Mouse (Mus musculus) cerebellum, adult 2 months (tissue): ENCODE data around the gene BC049352. TPM values are rescaled to one million over a fixed set of nuclear protein-coding genes. Genes with fewer than 3 reads are reported as not detected.

Source experiments
- DNase-seq, 2 experiments: peaks; one replicate each; pipeline ENCODE4 v3.0.0; 2021
- H3K27ac ChIP-seq: fragments of 200-500 bp; 2 replicates; pipeline ENCODE4 v1.5.1; 2012; ENCODE audit warnings: low read length, control low read depth, inconsistent platforms; ENCODE audit not compliant: insufficient read depth
- H3K27me3 ChIP-seq: fragments of 200-500 bp; 2 replicates; pipeline ENCODE4 v1.6.1; 2012; ENCODE audit warnings: inconsistent platforms, mild to moderate bottlenecking, low read length, moderate library complexity; ENCODE audit not compliant: control insufficient read depth, insufficient read depth
- H3K4me1 ChIP-seq: fragments of 200-500 bp; 2 replicates; pipeline ENCODE4 v1.6.1; 2011; ENCODE audit warnings: low read length; ENCODE audit not compliant: control insufficient read depth, insufficient read depth
- H3K4me3 ChIP-seq: fragments of 200-500 bp; replicated peaks from 2 replicates; pipeline ENCODE3; 2011; ENCODE audit warnings: mild to moderate bottlenecking, low read depth, low read length, control low read depth; ENCODE audit not compliant: insufficient read depth
- CTCF ChIP-seq: fragments of 200-500 bp; IDR thresholded peaks from 2 replicates; pipeline ENCODE4 v1.5.1; 2011; ENCODE audit warnings: low read depth, mild to moderate bottlenecking, control low read depth, low read length, moderate library complexity, borderline replicate concordance; ENCODE audit not compliant: insufficient read depth
- POLR2A ChIP-seq: fragments of 200-500 bp; IDR thresholded peaks from 2 replicates; pipeline ENCODE4 v1.6.1; 2011; ENCODE audit warnings: low read length, control low read depth, borderline replicate concordance; ENCODE audit not compliant: insufficient read depth
- WGBS: fragments of 180-500 bp; shearing (Covaris S2); methylation state at CpG from one replicate; pipeline ENCODE4 v1.1.7; 2018; 5-methylcytosine and 5-hydroxymethylcytosine counted together
- polyA plus RNA-seq: library from polyadenylated mRNA; depleted of rRNA; stranded (reverse); fragments of >200 nt; gene quantifications from 2 replicates; pipeline ENCODE4 v1.2.3, GENCODE M21; 2012

The BC049352 gene
- polyA plus RNA-seq, 1 experiment: 2.8 TPM

DNA sequence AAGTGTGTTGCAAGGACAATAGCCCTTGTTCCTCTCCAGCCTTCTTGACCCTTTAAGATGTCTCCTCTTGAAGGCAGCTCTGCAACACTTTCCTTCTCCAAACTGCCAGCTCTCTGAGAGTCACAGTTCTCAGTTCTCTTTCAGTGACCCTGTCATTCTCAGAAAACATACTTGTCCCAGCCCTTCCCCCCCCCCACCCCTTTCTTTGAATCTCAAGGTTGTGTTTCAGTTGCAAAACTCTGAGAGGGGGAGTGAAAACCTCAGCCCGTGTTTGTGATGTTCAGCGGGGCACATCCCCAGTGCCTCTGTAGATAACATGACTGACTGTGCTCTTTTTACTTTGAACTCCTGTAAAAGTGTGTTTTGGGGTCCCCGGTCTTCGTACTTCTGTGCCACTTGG lies 86.3 kb downstream of the BC049352 start:
- H3K4me3 ChIP-seq: peak overlapping the region; percentile 87
- DNase-seq: no peak
- H3K4me1 ChIP-seq: peaks cover 13% of the 10 kb centered on the region
- 75% methylated on average over 4 of the region's 4 CpGs for WGBS
- no peak overlapping the region for H3K27ac ChIP-seq
- TF ChIP-seq CTCF (no peak), POLR2A (no peak)
- no peaks in the 10 kb centered on the region for H3K27me3 ChIP-seq

DNA sequence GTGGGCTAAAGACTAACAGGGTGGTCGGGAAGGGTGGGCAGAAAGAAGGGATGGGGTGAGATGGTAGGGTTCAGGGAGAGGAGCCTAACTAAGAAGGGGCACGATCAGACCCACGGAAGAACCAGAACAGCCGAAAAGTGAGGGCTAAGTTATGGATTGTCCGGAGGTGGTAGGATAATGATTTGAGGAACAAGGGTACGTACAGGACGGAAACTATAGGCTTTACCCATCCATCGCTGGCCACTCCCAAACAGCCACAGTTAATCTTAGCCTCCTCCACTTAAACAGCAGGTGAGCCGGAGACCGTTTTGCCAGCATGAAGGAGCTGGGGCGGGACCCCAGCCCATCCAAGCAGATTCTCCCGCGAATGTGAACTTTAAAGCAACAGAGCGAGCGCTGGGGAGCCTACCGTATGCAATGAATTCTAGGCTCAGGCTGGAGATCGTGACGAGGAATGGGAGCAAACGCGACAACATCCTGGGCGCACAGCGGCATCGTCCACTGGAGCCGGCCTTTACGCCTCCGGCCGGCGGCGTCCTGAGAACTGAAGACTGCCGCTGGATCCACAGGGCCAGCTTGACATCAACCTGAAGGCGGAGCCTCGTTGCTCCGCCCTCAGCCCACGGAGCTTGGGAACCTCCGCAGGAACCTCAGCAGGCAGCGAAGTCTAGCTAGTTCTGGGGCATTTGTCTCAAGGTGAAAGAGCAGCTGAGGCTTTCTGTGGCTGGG lies 87.0 kb downstream of the BC049352 start, which contains the start of gene Il10ra:
Il10ra (minus strand) TSS at position 553 of the 729 bp plus-strand sequence.
- WGBS: 6% methylated on average over 36 of the region's 36 CpGs

DNA sequence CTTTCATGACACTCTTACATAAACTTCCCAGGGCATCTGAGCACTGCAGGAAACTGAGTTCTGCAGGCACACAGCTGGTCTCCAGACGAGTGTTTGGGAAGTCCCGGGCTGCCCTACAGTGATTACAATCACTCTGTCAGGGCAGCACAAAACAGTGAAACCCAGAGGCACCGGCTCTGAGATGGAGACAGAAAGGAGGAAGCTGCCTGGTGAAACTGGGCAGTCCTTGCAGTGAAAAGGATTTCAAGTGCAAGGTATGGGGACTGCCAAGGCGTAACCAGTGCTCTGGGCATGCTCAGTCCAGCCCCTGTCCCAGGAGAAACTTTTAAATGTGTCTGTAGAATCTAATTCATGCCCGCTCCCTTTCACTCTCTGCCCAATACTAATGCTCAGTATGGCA lies 90.4 kb downstream of the BC049352 start:
- peaks cover 13% of the 10 kb centered on the region for H3K4me1 ChIP-seq
- H3K4me3 ChIP-seq: no peak overlapping the region
- WGBS: 75% methylated on average over 5 of the region's 5 CpGs
- DNase-seq: no peak
- H3K27me3 ChIP-seq: no peaks in the 10 kb centered on the region
- no peak overlapping the region for H3K27ac ChIP-seq
- TF ChIP-seq CTCF (no peak), POLR2A (no peak)

More for the DNA sequence above, 87.0 kb downstream of the BC049352 start, which contains the start of gene Il10ra:
- H3K4me3 ChIP-seq: peak within 1 kb of the TSS; percentile 87
- H3K27ac ChIP-seq: peak within 1 kb of the TSS; percentile 66
- peaks cover 13% of the 10 kb centered on the region for H3K4me1 ChIP-seq
- H3K27me3 ChIP-seq: no peaks in the 10 kb centered on the region
- peak; percentile 72 to 75 for DNase-seq
- TF ChIP-seq POLR2A (peak; percentile 89), CTCF (no peak)

DNA sequence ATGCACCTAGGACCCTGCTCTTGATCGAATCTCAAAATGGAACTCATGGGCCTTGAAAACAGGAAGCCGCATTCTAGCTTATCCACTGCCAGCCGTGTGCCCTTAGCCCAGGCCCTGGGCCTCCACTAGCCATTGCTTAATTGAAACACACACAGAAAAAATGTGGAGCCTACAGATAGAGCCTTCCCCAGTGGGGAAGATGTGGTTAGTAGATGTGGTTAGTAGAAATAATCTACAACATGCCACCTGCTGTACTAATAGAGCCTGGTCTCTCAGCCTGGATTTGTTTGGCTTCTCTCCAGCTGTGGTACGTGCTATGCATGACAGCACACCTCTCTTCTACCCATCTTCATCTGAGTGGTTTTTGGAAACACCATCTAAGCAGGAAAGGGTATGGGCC lies 92.4 kb downstream of the BC049352 start:
- no peak overlapping the region for H3K4me3 ChIP-seq
- TF ChIP-seq POLR2A (no peak), CTCF (no peak)
- no peaks in the 10 kb centered on the region for H3K27me3 ChIP-seq
- DNase-seq: no peak
- H3K27ac ChIP-seq: no peak overlapping the region
- peaks cover 4% of the 10 kb centered on the region; the same call in 1 of the 2 replicates for H3K4me1 ChIP-seq
- 76% methylated on average over 4 of the region's 4 CpGs for WGBS

DNA sequence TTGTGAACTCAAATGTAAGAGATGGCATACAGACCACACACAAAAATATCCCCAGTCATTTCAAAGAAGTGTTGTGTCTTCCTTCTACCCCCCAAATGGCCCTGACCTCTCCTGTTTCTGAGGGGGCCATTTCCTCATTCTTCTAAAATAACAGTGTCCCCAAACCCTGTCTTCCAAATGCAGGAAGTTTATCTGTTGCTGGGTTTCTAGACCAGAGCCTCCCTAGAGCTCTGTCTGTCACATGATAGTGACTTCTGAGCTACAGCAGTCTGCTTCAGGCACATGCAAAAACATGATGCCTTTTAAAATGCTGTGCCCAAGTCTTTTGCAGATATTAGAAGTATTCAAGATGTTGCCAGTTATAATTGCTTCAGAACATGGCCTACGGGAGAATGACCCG lies 92.8 kb downstream of the BC049352 start:
- TF ChIP-seq CTCF (no peak), POLR2A (no peak)
- DNase-seq: no peak
- H3K4me3 ChIP-seq: no peak overlapping the region
- H3K27me3 ChIP-seq: no peaks in the 10 kb centered on the region
- no peak overlapping the region for H3K27ac ChIP-seq
- H3K4me1 ChIP-seq: no peaks in the 10 kb centered on the region; the same call in 1 of the 2 replicates
- WGBS: 99% methylated on average over 2 of the region's 2 CpGs

DNA sequence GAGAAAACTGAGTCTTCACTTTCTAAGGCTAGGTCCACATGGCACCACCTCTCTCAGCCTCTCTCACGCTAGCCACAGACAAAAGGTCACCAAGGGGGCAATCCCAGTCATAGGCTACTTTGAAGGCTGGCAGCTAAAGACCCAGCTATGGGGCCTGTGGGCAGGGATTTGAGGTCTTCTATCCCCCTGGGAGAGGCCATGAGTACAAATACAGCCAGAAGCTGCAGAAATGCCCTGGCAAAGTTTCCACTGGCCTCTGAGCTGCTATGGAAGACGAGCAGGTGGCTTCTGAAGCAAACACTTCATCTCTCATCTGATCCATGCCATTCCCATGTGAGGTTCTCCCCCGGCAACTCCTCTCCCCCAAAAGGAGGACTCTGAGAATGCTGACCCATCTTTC lies 98.3 kb downstream of the BC049352 start:
- 67% methylated on average over 3 of the region's 3 CpGs for WGBS
- H3K4me1 ChIP-seq: peaks cover 3% of the 10 kb centered on the region; the same call in 1 of the 2 replicates
- TF ChIP-seq CTCF (no peak), POLR2A (no peak)
- no peak overlapping the region for H3K27ac ChIP-seq
- no peaks in the 10 kb centered on the region for H3K27me3 ChIP-seq
- no peak overlapping the region for H3K4me3 ChIP-seq
- no peak for DNase-seq

DNA sequence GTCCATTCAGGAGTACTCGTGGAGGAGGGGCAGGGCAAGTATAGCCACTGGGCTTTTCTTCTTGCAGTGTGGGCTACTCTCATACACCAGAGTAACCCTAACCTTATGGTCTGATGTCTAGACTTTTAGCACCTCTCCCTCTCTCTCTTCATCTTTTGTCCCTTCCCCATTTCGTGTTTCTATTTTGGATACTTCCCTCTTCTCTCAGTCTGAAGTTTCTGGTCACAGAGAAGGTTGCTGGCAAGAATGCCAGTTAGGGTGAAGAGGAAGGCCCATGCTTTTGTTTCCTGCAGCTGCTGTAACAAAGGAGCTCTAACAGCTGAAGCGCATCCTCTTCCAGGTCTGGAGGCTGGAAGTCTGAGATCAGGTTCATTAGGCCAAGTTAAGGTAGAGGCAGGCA lies 99.1 kb downstream of the BC049352 start:
- WGBS: 91% methylated on average over 3 of the region's 3 CpGs
- Histone ChIP-seq H3K27me3 (no peaks in the 10 kb centered on the region), H3K27ac (no peak overlapping the region), H3K4me3 (no peak overlapping the region), H3K4me1 (peaks cover 3% of the 10 kb centered on the region; the same call in 1 of the 2 replicates)
- DNase-seq: no peak
- TF ChIP-seq POLR2A (no peak), CTCF (no peak)

DNA sequence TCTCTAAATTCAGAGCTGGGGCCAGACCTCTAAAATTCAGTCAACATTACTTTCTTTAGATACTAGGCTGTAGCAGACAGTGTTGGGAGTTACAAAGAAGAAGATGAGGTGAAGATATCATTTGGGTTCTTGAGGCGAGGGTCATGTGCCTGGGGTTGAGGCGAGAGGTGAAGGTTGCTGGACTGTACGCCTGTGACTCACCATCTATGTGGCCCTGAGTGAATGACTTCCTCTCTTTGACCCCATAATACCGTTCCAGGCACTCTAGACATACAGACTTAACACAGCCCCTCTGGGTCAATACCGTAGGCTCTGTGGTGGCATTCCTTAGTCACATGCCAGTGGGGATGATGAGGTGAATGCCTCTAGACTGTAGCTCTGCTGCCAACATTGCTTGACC lies 100.7 kb downstream of the BC049352 start:
- WGBS: 82% methylated on average over 5 of the region's 5 CpGs
- TF ChIP-seq CTCF: no peak
- TF ChIP-seq POLR2A: no peak
- no peak overlapping the region for H3K27ac ChIP-seq
- DNase-seq: no peak
- H3K4me3 ChIP-seq: no peak overlapping the region
- H3K4me1 ChIP-seq: peaks cover 3% of the 10 kb centered on the region; the same call in 1 of the 2 replicates
- H3K27me3 ChIP-seq: no peaks in the 10 kb centered on the region
